Mouse (Mus musculus) small intestine, adult 2 months (tissue): ENCODE data around the gene Stra6.

Source experiments
- CTCF ChIP-seq: fragments of 200-500 bp; IDR thresholded peaks from 2 replicates; pipeline ENCODE4 v1.5.1; 2012; ENCODE audit warnings: low read depth, mild to moderate bottlenecking, control low read depth, inconsistent platforms, low read length, moderate library complexity, mixed read lengths; ENCODE audit not compliant: insufficient replicate concordance, insufficient read length; ENCODE audit errors: extremely low read depth
- POLR2A ChIP-seq: fragments of 200-500 bp; IDR thresholded peaks from 2 replicates; pipeline ENCODE4 v1.6.1; 2012; ENCODE audit warnings: low read depth, mild to moderate bottlenecking, control low read depth, inconsistent platforms, low read length, moderate library complexity

DNA sequence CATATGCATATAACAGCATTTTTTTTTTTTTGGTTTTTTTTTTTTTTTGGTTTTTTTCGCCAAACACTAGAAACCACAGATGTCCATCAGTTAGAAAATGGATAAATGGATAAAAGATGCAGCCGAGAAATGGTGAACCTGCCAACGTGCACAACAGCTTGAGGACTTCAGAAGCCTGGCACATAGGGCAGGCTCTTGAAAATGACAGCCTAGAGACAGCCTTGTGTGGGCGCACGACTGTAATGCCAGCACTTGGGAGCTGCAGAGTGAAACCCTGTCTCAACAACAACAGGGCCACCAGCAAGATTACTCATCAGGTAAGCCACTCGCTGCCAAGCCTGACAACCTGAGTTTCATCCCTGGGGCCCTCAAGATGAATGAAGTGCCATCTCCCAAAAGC lies 105.8 kb downstream of the Stra6 start:
- no peak for TF ChIP-seq CTCF
- TF ChIP-seq POLR2A, result no peak
